Mouse (Mus musculus) C2C12 (cell line): ENCODE measurements around the gene Ahdc1. TPM values are rescaled to one million over a fixed set of nuclear protein-coding genes. Genes with fewer than 3 reads are reported as not detected.

Experiments
- H3K27me3 ChIP-seq: one replicate; pipeline ENCODE4 v1.6.1; 2011; ENCODE audit not compliant: control insufficient read depth, insufficient read depth, insufficient read length
- H3K36me3 ChIP-seq: one replicate; pipeline ENCODE4 v1.6.1; 2011; ENCODE audit not compliant: control insufficient read depth, insufficient read depth
- H3K4me3 ChIP-seq: one replicate; pipeline ENCODE4 v1.5.1; 2011; ENCODE audit warnings: mild to moderate bottlenecking, control low read depth; ENCODE audit not compliant: poor library complexity, insufficient read depth, severe bottlenecking
- H3K79me2 ChIP-seq: one replicate; pipeline ENCODE4 v1.6.1; 2011; ENCODE audit not compliant: control insufficient read depth, insufficient read depth
- H3K79me3 ChIP-seq: one replicate; pipeline ENCODE4 v1.6.1; 2011; ENCODE audit warnings: low read depth, control low read depth
- H3ac ChIP-seq: one replicate; pipeline ENCODE3; 2011; ENCODE audit warnings: low read depth; ENCODE audit not compliant: control insufficient read depth, insufficient read length
- CEBPB ChIP-seq: IDR thresholded peaks from one replicate; pipeline ENCODE4 v1.6.1; 2011; ENCODE audit warnings: low read depth, mild to moderate bottlenecking, control low read depth, moderate library complexity
- CTCF ChIP-seq: IDR thresholded peaks from one replicate; pipeline ENCODE4 v1.5.1; 2011; ENCODE audit not compliant: control insufficient read depth, insufficient read depth, insufficient read length
- FOSL1 ChIP-seq: IDR thresholded peaks from one replicate; pipeline ENCODE4 v1.8.0; 2011; ENCODE audit warnings: mild to moderate bottlenecking, low read length; ENCODE audit not compliant: poor library complexity, insufficient read depth, severe bottlenecking
- MAX ChIP-seq: IDR thresholded peaks from one replicate; pipeline ENCODE4 v1.6.1; 2011; ENCODE audit warnings: mild to moderate bottlenecking, control low read depth
- MYOD1 ChIP-seq: IDR thresholded peaks from one replicate; pipeline ENCODE4 v1.6.1; 2011; ENCODE audit warnings: low read depth; ENCODE audit not compliant: control insufficient read depth, insufficient read length
- MYOG ChIP-seq: IDR thresholded peaks from one replicate; pipeline ENCODE4 v1.6.1; 2011; ENCODE audit not compliant: control insufficient read depth, insufficient read length; ENCODE audit errors: extremely low read depth
- USF1 ChIP-seq: IDR thresholded peaks from one replicate; pipeline ENCODE4 v1.6.1; 2011; ENCODE audit warnings: low read depth, mild to moderate bottlenecking, control low read depth, moderate library complexity
- polyA plus RNA-seq: library from polyadenylated mRNA; unstranded; fragments of >200 nt; fragmentation: generic; extraction: Trizol; gene quantifications from one replicate; pipeline ENCODE4 v1.2.1, GENCODE M21; 2012; ENCODE audit warnings: missing spikeins

Ahdc1 gene
- polyA plus RNA-seq, 1 experiment, result 27.9 TPM

DNA sequence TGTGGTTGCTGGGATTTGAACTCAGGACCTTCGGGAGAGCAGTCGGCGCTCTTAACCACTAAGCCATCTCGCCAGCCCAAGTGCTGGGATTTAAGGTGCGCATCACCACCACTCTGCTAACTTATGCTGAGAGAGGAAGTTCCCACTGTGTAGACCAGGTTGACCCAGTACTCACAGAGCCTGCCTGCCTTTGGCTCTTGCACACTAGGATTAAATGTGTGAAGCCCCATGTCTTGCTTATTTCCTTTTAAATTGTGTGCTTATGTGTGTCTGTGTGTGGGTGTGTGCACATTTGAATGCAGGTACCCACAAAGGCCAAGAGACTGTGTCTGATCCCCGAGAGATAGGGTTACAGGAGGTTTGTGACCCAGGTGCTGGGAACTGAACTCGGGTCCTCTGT is 95.6 kb downstream of the Ahdc1 start:
- H3K27me3 ChIP-seq, result no peaks in the 10 kb centered on the region
- no peaks in the 10 kb centered on the region for H3K79me3 ChIP-seq
- no peaks in the 10 kb centered on the region for H3K36me3 ChIP-seq
- no peaks in the 10 kb centered on the region for H3K79me2 ChIP-seq
- no peak overlapping the region for H3K4me3 ChIP-seq
- TF ChIP-seq FOSL1, result no peak
- TF ChIP-seq CTCF, result no peak
- no peak for TF ChIP-seq USF1
- no peak for TF ChIP-seq MAX
- TF ChIP-seq CEBPB, result no peak
- TF ChIP-seq MYOD1, result no peak
- no peak for TF ChIP-seq MYOG
- no peak overlapping the region for H3ac ChIP-seq

DNA sequence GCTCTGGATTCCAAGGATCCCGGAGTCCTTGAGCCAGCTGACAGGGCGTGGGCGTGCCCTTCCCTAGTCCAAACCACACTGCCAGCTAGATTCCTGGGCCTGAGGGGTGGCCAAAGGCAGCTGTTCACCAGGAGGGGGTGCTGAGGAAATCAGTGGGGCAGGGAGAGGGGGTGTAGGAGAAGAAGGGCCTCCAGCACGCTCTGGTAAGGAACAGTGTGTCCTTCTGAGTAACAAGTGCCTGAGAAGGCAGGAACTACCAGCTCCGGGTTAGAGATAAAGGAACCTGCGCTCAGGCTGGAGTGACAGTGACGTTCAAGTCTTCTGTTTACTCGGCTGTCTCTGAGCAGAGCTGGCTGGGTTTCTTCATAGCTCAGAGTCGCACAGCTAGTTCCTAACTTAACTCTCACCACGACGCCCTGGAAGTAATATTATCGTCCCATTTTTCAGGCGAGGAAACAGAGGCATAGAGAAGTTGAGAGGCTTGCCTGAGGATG is 96.8 kb downstream of the Ahdc1 start:
- TF ChIP-seq CTCF (no peak), CEBPB (no peak), USF1 (no peak), FOSL1 (no peak), MYOD1 (peak; percentile 74), MYOG (no peak), MAX (peak; percentile 18)
- Histone ChIP-seq H3K27me3 (no peaks in the 10 kb centered on the region), H3ac (no peak overlapping the region), H3K79me3 (no peaks in the 10 kb centered on the region), H3K79me2 (no peaks in the 10 kb centered on the region), H3K4me3 (no peak overlapping the region), H3K36me3 (no peaks in the 10 kb centered on the region)

DNA sequence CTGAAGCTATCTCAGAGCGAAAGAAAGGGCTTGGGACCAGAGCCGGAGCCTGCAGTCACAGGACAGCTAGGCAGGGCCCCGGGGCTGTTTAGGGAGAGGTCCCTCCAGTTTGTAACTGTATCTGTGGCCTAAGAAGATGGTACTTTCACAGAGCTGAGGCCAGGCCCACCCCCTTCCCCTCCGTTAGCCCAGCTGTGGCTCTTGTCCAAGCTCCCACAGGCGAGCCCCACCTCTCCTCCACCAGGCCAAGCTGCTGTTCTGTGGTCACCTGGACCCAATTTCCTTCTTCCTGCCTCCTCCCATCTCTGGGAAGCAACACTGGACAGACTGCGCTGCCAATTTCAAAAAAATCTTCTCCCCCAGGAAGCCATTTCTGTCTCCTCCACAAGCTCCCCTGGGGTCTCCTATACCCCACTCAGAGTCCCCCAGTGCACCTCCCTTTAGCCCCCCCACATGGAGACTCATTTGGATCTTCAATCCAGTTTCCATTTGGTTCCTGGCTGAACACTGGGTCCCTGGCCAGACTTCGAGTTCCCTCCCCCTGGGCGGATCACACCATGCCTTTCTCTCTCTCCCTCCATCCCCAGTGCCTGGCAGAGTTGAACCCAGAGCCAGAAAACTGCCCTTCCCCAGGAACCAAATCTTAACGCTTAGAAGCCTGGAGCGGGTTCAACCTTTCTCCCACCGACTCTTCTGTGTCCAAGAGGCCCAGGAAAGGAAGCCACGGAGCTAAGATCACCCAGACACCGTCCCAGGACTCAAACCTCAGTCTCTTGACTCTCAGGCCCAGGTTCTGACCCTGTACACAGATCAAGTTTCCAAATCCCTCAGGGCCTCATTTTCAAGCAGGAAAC is 97.6 kb downstream of the Ahdc1 start:
- no peak overlapping the region for H3ac ChIP-seq
- H3K79me2 ChIP-seq, result no peaks in the 10 kb centered on the region
- no peaks in the 10 kb centered on the region for H3K27me3 ChIP-seq
- H3K4me3 ChIP-seq, result no peak overlapping the region
- no peaks in the 10 kb centered on the region for H3K79me3 ChIP-seq
- no peak for TF ChIP-seq USF1
- TF ChIP-seq FOSL1, result no peak
- no peak for TF ChIP-seq MAX
- H3K36me3 ChIP-seq, result no peaks in the 10 kb centered on the region

DNA sequence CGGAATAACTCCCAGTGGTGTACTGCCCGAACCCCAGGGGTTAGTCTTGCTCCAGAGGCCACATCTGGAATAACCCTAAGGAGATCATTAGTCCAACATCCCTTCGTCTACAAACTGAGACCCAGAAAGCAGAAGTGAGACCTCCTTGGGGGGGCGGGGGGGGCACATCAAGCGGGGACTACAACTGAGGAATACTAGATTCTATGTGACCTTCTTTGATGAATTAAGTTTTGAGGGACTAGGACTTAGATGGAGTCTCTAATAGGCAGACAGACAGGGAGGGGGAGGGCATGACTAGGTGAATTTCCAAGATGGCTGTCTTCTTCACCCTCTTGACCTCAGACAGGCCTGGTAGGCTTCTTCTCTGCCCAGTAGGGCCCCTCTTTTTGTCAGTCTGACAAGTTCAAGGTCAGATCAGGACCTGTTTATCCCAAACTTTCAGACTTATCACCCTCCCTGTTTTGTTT is 98.3 kb downstream of the Ahdc1 start:
- H3K4me3 ChIP-seq, result no peak overlapping the region
- TF ChIP-seq CTCF, result no peak
- TF ChIP-seq USF1, result no peak
- TF ChIP-seq MYOG, result no peak
- TF ChIP-seq MYOD1, result no peak
- TF ChIP-seq FOSL1, result no peak
- no peak for TF ChIP-seq MAX
- no peak for TF ChIP-seq CEBPB

DNA sequence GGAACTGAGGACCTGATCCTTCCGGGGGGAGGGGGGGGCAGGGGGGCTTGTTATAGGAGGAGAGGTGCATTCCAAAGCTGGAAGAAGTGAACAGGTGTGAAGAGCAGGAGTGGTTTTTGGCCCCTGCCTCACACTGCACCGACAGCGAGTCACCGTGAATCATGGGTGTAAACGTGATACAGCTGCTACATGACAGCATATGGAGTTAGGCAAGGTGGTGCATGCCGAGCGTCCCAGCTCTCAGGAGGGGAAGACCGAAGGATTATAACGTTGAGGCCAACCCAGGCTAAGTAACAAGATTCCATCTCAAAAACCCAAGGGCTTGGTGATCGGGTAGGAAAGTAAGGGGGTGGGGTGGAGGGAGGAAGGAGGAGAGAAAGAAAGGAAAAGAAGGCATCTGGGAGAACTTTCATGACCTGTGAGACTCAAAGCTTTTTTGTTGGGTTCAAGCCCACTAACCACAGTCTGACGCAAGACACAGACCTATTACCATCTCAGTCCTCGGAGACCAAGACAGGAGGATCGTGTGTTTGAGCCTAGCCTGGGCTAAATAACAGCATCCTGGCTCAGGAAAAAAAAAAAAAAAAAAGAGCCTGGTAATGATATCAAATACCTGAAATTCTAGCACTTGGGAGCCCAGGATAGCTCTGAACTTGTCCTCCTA is 101.2 kb downstream of the Ahdc1 start:
- no peaks in the 10 kb centered on the region for H3K27me3 ChIP-seq
- H3K4me3 ChIP-seq, result no peak overlapping the region
- TF ChIP-seq CEBPB, result peak; percentile 83
- no peak for TF ChIP-seq USF1
- TF ChIP-seq MYOG, result no peak
- TF ChIP-seq FOSL1, result peak; percentile 29
- peak; percentile 94 for TF ChIP-seq MYOD1
- TF ChIP-seq MAX, result peak; percentile 28
- no peak for TF ChIP-seq CTCF
- H3K79me3 ChIP-seq, result no peaks in the 10 kb centered on the region
- no peaks in the 10 kb centered on the region for H3K36me3 ChIP-seq
- no peak overlapping the region for H3ac ChIP-seq
- H3K79me2 ChIP-seq, result no peaks in the 10 kb centered on the region

More for the DNA sequence above, 98.3 kb downstream of the Ahdc1 start:
- Histone ChIP-seq H3K36me3 (no peaks in the 10 kb centered on the region), H3ac (no peak overlapping the region), H3K27me3 (no peaks in the 10 kb centered on the region), H3K79me3 (no peaks in the 10 kb centered on the region), H3K79me2 (no peaks in the 10 kb centered on the region)

DNA sequence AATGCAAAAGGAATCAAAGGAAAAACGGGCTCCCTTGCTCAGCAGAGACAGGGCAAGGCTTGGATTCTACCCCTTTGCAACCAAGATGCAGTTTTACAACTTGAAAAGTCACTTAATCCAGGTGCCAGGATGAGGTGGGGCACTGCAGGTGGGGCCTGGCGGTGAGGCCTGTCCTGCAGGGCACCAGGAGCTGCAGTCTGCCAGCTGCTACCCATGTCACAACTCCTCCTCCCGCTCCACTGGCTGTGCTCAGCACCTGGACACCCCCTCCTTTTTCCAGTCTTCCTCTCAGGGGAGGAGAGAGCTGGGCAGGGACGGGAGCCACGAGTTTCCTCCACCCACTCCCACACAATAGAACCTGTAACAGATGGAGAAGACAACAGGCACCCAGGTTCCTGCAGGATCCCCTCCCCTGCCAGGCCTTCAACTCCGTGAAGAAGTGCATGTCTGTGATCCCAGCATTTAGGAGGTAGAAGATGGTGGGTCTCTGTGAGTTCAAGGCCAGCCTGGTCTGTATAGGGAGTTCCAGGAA is 102.4 kb downstream of the Ahdc1 start:
- Histone ChIP-seq H3K36me3 (no peaks in the 10 kb centered on the region), H3K4me3 (no peak overlapping the region), H3K27me3 (no peaks in the 10 kb centered on the region), H3K79me3 (no peaks in the 10 kb centered on the region), H3ac (no peak overlapping the region), H3K79me2 (no peaks in the 10 kb centered on the region)
- TF ChIP-seq USF1 (no peak), FOSL1 (no peak), MYOG (no peak), MAX (no peak), MYOD1 (no peak), CEBPB (no peak), CTCF (no peak)
